Mouse (Mus musculus) T-cell, adult 2 months (primary cell): Measurements from ENCODE around the gene Gm5148.

ENCODE experiments used
- DNase-seq: peaks from one replicate; pipeline ENCODE4 v3.0.0; 2022; ENCODE audit warnings: low spot score

Gm5148 gene

DNA sequence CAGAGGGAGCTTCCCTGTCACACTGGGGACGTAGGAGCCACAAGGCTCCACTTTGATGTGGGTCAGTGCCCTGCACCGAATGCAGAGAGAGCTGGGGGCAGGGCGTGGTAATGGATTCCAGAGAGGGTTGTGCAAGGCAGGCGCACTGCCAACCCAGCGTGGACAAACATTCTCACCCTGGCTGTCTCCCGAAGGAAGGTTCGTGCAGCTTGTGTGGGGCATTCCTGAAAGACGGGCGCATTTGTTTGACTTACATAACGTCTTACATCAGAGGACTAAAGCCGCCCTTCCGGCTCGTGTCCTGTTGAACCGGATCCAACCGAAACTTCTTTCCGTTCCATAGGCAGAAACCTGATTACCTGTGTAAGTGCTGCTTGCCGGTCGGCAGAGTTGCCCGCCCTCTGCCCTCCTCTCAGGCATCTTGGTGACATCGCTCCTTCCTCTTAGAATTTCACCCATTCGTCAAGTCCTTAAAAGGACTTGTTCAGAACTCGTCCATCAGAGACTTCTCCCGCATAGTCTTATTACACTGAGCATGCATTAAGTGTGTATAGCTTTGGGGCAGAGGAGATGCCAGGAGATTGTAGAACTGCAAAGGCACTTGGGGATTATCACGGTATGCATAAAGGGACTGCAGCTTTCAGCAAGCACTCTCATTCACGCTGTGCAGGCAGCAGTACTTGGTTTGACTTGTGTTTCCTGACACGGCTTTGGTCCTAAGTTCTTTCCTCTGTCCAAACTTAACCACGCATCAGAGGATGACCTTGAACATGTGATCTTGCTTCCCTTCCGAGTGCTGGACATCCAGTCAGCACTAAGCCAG is 36.9 kb downstream of the Gm5148 start:
- DNase-seq, result peak; percentile 53

DNA sequence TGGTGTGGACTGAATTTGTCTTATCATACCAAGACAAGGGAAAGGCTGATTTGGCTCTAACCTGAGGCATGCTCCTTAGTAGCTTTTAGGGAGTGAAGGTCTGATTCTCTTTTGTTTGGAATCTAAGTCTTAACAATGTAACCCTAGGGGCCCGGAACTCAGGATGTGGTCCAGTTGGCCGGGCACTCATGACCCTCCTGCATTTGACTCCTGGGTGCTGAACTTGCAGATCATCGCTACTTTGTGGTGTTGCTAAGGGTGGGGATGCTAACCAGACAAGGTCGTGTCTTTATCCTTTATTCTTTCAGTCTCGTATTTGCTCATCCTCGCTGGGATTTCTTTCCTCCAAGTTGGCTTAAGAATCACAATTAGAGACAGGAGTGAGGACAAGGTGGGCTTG is 37.5 kb downstream of the Gm5148 start:
- no peak for DNase-seq

DNA sequence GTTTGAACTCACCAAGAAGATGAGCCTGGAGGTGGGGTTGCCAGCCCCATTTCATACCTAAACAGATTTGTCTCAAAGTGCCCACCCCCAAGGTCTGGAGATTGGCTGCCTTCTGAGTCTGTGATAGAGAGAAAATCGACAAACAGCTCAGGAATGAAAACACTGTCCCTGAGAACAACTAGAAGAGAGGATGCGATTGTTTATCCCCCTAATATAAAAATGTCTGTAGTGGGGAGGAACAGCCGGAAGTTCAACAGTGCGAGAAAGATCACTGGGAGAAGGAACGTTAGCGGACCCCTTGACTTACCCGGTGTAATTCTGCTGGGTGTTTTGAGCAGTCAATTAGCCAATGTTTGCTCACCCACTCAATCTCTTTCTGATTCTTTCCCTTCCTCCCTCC is 38.1 kb downstream of the Gm5148 start:
- no peak for DNase-seq

DNA sequence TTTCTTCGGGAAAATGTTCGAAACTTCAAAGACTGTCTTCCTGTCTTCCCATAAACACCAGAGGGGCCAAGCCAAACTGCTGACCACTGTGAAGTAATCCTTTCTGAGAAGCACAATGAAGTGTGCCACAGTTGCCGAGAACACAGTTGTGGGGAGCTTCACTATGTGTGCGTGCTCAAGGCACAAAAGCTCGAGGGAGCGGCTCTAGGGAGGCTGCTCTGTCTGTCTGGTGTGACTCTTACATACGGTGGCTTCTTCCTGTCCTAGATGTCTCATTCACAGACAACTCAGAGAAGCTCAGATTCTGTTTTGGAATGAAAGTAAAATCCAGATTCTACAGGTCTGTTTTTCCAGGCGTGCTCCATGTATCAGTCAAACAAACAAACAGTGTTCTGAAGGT is 48.0 kb downstream of the Gm5148 start:
- DNase-seq, result no peak

DNA sequence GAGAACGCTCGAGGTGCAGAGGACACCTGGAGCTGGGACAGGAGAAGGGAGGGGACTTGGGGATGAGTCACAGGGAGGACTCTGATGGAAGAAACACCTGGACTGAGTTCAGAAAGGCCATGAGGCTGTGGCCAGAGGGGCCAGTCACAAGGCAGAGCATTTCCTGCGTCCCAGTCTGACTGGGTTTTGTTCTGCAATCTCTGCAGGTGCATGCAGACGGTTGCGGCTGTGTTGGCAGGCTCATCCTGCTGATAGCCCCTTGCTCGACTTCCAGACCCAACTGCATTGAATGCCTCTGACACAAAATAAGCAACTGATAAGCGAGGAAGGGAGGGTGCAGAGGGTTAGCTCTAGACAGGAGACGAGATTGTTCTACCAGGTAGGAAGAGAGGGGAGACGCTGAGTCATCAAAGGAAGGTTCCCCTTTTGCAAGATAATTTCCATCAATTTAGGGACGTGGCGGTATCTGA is 49.2 kb downstream of the Gm5148 start:
- DNase-seq, result no peak

DNA sequence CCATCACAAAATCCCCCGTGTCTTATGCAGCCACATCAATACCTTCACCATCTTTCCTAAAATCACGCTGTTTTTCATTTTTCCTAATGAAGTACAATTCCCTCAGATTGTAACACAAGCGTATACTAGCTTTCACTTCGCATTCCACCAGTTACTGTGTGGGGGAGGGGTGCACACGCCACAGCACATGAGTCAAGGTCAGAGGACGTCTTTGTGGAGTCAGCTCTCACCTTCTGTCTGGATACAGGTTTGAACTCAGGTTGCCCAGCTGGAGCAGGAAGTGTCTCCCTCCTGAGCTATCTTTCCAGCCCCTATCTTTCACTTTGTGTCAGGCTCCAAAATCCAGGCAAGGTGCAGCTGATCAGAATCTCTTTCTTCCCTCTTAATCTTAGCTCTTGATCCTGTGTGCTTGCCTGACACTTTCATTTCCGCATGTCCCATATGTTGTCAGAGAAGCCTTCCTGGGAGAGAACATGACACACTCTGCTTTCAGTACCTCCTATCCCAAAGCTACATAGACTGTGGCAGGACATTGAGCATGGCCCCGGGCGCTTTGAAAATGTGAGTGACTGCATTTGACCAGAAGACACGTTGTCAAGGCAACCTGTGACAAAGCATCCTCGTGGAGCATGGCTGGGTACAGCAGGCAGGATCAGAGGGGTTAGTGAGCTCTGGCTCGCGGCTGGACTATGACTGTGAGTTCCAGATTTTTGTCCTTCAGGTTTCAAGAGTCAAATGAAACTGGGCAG is 50.6 kb downstream of the Gm5148 start:
- no peak for DNase-seq

DNA sequence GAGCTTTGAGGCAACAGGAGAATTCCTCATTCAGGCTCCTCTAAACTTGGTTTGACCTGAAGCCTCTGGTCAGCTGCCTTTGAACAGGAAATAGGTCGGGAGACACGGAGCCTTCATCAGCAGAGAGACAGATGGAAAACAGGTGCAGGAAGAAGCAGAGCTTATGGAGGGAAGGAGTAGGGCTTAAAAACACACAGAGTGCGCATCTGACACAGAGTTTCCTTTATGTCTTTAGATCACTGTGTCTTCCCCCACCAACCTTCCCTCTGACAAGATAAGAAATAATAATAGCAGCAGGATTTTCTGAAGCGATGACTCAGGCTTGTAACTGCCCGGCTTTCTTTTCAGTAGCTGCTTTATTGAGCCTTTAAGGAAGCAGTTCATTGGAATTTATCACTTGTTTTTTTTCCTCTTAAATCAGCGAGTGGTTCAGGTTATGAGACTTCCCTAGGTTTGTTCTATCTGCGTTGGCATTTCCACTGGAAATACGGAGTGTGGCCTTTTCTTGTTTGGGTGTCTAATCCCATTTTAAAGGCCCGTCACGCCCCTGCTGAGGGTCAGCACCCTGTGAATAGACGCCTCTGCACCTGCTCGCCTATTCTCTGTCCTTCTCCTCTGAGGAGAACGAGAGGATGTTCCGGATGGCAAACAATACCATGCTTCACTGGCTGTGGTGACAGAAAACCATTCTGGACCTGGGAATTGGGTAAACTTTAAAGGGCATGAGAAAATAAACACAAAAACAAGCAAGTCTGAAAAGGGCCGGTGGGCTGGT is 51.8 kb downstream of the Gm5148 start:
- no peak for DNase-seq

DNA sequence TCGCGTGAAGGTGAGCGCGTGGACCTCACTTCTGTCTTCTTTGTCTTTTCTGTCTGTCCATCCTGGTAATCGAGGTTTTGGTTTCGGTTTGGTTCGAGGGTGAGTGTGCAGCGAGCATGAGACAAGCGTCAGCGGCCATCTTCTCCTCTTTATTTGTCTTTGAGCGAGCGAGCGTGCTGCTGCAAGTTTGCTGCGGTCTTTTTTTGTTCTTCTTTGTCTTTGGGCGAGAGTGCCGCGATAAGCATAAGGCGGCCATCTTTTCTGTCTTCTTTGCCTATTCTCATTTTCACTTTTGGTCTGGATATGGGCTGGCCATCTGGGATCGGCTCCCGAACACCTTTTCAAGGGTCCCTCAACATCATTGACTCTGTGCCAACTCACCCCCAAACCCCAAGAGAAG is 55.2 kb downstream of the Gm5148 start:
- DNase-seq, result no peak

DNA sequence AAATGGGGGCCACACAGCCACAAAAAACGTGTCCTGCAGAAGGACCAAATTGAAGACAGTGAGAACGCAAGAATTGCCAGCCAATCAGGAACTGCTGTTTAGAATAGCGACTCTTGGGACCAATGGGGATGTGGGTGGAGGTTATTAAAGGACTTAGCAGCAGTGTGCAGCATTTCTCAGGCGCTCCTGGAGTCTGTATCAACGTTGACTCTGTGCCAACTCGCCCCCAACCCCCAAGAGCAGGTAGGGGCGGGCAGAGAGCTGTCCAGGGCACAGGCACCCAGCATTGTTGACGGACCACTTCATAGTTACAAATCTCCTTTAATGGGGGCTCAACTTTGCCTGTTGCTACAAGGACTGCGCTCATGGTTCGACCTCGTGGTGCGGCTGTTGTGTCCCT is 55.6 kb downstream of the Gm5148 start:
- no peak for DNase-seq

DNA sequence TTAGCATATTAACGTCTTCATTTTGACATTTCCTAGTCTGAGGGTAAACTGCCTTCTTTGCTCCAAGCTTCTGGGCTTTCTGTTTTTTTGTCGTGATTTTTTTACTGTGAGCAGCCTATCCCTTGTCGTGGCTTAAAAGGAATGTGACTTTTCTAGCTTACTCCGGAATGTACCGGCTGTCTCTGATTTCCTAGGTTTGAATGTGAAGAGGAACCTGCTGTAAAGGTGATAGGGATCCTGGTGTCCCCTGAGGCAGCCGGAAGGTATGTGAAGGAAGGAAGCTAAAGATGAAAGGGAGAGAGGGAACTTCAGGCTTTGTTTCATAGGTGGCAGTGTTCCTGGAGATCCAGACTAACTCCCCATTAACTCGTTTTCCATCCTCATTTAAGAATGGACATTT is 56.6 kb downstream of the Gm5148 start:
- no peak for DNase-seq

DNA sequence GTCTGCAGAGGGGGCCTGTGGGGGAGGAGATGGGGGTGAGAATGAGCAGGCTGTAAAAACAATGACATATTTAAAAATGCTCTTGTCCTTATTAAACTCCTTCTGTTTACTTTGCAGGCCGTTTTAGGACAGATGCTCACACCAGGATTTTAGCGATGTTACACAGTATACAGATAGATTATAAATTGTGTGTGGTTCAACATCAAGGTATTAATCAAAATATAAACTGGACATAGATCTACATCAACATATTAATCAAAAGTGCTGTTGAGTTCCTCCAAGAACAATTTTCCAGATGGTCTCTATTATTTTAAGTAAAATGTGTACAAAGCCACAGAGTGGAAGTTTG is 57.2 kb downstream of the Gm5148 start:
- no peak for DNase-seq

DNA sequence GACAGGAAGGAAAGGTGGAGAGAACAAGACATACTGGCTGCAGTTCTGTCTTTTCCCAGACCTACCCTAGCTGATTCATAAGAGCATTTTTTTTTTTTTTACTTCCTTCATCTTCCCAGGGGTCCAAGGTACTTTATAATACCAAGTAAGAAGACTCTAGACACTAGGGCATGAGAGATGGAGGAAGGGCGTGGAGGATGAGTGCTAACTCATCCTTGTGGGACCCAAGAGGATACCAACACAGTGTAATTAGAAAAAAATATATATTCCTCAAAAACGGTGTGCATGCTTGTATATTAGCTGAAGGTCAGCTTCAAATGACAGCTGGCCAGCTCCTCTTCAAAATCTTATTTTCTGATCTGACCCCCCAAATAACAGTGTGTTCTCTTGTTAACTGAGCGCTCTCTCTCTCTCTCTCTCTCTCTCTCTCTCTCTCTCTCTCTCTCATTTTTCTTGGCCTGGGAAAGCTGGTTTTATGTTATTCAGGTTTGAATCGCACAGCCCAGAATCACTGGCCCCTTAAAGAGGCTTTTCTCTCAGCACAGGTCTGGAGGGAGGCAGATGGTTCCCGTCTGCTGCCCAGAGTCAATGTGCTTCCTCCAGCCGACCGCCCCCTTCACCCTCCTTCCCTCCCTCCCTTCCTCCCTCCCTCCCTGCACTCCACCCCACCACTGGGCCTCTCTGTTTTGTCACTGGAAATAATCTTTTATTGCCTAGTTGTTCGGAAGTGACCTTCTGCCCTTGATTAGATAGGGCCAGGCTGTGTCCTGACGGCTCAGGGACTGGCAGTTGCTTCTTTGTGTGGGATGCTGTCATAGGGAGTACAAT is 57.8 kb downstream of the Gm5148 start:
- DNase-seq, result no peak
